Mouse (Mus musculus) E14TG2a.4 (cell line): Measurements from ENCODE around the gene C130032M10Rik.

Experiments used
- CTCF ChIP-seq: conservative IDR thresholded peaks from 2 replicates; pipeline ENCODE4 v1.5.1; 2014; ENCODE audit warnings: low read length
- POU5F1 ChIP-seq: IDR thresholded peaks from 2 replicates; pipeline ENCODE4 v1.6.1; 2014; ENCODE audit warnings: low read length, borderline replicate concordance

DNA sequence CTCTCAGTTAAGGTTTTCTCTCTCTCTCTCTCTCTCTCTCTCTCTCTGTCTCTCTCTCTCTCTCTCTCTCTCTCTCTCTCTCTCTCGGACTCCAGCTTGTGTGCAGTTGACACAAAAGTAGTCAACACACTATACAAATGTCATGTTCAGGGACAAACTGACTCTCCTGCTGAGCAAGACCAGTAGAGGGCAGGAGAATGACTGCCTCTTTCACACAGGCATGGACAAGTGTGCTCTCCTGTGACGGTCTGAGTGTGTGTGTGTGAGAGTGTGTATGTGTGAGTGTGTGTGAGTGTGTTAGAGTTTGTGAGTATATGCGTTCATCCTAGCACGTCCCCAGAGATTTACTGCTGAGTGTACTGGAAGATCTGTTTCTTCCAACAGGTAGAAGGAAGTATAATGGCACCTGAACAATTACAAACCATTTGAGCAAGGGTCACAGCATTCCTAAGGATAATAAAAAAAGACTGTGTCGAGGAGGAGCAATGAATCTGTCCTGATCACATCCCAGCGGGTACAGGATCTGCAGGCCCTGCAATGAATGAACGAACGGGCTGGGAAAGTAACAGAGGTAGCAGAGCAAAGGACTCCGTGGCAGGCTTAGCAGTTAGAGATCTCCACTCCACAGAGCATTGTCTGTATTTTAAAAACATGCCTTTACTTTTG lies 3.4 kb downstream of the C130032M10Rik start:
- TF ChIP-seq POU5F1 (no peak), CTCF (no peak)
